In genomic region chr6:135026232-135026631, GRCm38 (mm10) we compare ENCODE assay signal across 9 mouse cellular contexts. TPM values are rescaled to one million over a fixed set of nuclear protein-coding genes. Genes with fewer than 3 reads are reported as not detected.
A peak's percentile ranks its signal among the peaks of the same experiment; 100 is the strongest.
DNase-seq lines count a peak whose midpoint lies in the region; ATAC-seq and TF ChIP-seq lines count a peak whose summit lies in the region.
"Had no signal": no experiment of that assay in that cellular context is flagged by ENCODE, and none has a peak within 500 bp of the region (broad histone marks: within the 10 kb centered on the region; RNA-seq: fewer than 3 reads in every experiment).

No protein-coding gene starts in this region.

- TF ChIP-seq CTCF in gastrocnemius, adult 2 months (IDR thresholded peaks at IDR 0.05), result peak; percentile 63
- TF ChIP-seq CTCF in liver, embryonic 14.5 days (IDR thresholded peaks at IDR 0.05; ENCODE audit: low read depth), result peak; percentile 56

- DNase-seq in gastrocnemius, adult 2 months, result no peak
- no peak for DNase-seq in gastrocnemius, postnatal 4 days (ENCODE audit: low spot score in 2 of 2)
- peak; percentile 26 to 31 for DNase-seq in B cell, adult 2 months
- DNase-seq in T-cell, adult 2 months (ENCODE audit: low spot score), result peak; percentile 33
- DNase-seq in liver, embryonic 14.5 days (ENCODE audit: low read depth in 3 of 3, low spot score in 3 of 3), result no peak
- no peak for DNase-seq in urinary bladder, postnatal 14 days (ENCODE audit: low spot score)

- H3K4me1 ChIP-seq in heart, embryonic 15.5 days (replicated peaks), result 0 out of 2 replicates have a peak, but pooled peaks cover 8% of the 10 kb centered on the region
- H3K4me1 ChIP-seq in liver, embryonic 14.5 days (replicated peaks; ENCODE audit: control insufficient read depth in 2 of 2, insufficient read depth in 2 of 2, low read length in 1 of 2), result no peaks in the 10 kb centered on the region

- WGBS in heart, embryonic 15.5 days, result 4% methylated on average over 3 of the region's 3 CpGs
- WGBS in liver, embryonic 14.5 days (ENCODE audit: insufficient replicate concordance), result 7% methylated on average over 3 of the region's 3 CpGs

- H3K36me3 ChIP-seq in heart, embryonic 15.5 days, result peaks cover 31% of the 10 kb centered on the region
- H3K36me3 ChIP-seq in liver, embryonic 14.5 days (replicated peaks; ENCODE audit: control insufficient read depth, insufficient read depth, low read depth), result peaks cover 23% of the 10 kb centered on the region

- H3K9me3 ChIP-seq in heart, embryonic 15.5 days (replicated peaks), result no peaks in the 10 kb centered on the region
- H3K9me3 ChIP-seq in liver, embryonic 14.5 days (ENCODE audit: control insufficient read depth, low read length), result no peaks in the 10 kb centered on the region
- H3K9me3 ChIP-seq: embryonic facial prominence, embryonic 15.5 days had no signal

- H3K27me3 ChIP-seq in heart, embryonic 15.5 days, result no peaks in the 10 kb centered on the region
- no peaks in the 10 kb centered on the region for H3K27me3 ChIP-seq in liver, embryonic 14.5 days (ENCODE audit: control insufficient read depth, insufficient read depth, low read length)
- H3K27me3 ChIP-seq: embryonic facial prominence, embryonic 15.5 days had no signal

- no peak overlapping the region for H3K9ac ChIP-seq in heart, embryonic 15.5 days
- H3K9ac ChIP-seq in liver, embryonic 14.5 days (replicated peaks), result no peak overlapping the region
- H3K9ac ChIP-seq: embryonic facial prominence, embryonic 15.5 days had no signal

- TF ChIP-seq EP300 in liver, embryonic 14.5 days (IDR thresholded peaks at IDR 0.05; ENCODE audit: low read depth), result no peak

- H3K27ac ChIP-seq in gastrocnemius, adult 2 months, result no peak overlapping the region
- H3K27ac ChIP-seq in heart, embryonic 15.5 days, result no peak overlapping the region
- no peak overlapping the region for H3K27ac ChIP-seq in liver, embryonic 14.5 days
- H3K27ac ChIP-seq: embryonic facial prominence, embryonic 15.5 days had no signal

- H3K4me3 ChIP-seq in gastrocnemius, adult 2 months, result no peak overlapping the region
- H3K4me3 ChIP-seq in heart, embryonic 15.5 days, result no peak overlapping the region
- no peak overlapping the region for H3K4me3 ChIP-seq in liver, embryonic 14.5 days (ENCODE audit: insufficient read depth in 1 of 2, low read depth in 2 of 2, low read length in 2 of 2)
- H3K4me3 ChIP-seq: embryonic facial prominence, embryonic 15.5 days had no signal

- intact Hi-C loops in gastrocnemius, adult 2 months (cut with DNase I), result loop anchor here (5.0 kb wide), 1 partner anchor 116 kb away; no protein-coding TSS in a partner anchor

- no peak overlapping the region for H3K4me2 ChIP-seq in heart, embryonic 15.5 days
- H3K4me2 ChIP-seq in liver, embryonic 14.5 days (ENCODE audit: low read depth), result no peak overlapping the region
- H3K4me2 ChIP-seq: embryonic facial prominence, embryonic 15.5 days had no signal

- 0 out of 2 replicates have a peak, but pooled peaks have one; percentile 39 for ATAC-seq in heart, embryonic 15.5 days (replicated peaks; ENCODE audit: insufficient number of reproducible peaks, insufficient read depth, low FRiP score, low read depth)
- ATAC-seq in liver, embryonic 14.5 days (ENCODE audit: insufficient read depth), result no peak
- ATAC-seq in neutrophil, adult 5-6 weeks (ENCODE audit: extremely low read depth, insufficient number of reproducible peaks, low FRiP score, poor library complexity, severe bottlenecking), result peak; percentile 57; the same call in 1 of the 2 replicates

RNA-seq across cellular contexts. Expression of gene Ddx47, which starts 14.8 kb away (rescaled TPM):
- 10 to 100 TPM; 26.9 TPM for total RNA-seq in gastrocnemius, adult 2 months (2021)
- 10 to 100 TPM; 42.1 to 53.6 TPM for total RNA-seq in gastrocnemius, postnatal 4 days (2021)
- 59.7 and 73.4 TPM in 2 replicates for polyA plus RNA-seq in heart, embryonic 15.5 days (2015; fragmentation: Nextera tagmentation; extraction: Ambion mirVana)
- polyA plus RNA-seq in liver, embryonic 14.5 days (2012; rRNA removed), result 29.7 and 45.5 TPM in 2 replicates
- 50.7 and 53.7 TPM in 2 replicates for polyA plus RNA-seq in liver, embryonic 14.5 days (2014; fragmentation: Nextera tagmentation; extraction: Ambion mirVana)
- 85.9 and 90.2 TPM in 2 replicates for total RNA-seq in neutrophil, adult 5-6 weeks (2017)

RNA-seq across cellular contexts. Expression of gene Gprc5a, which starts 39.2 kb away (rescaled TPM):
- 1 to 10 TPM in 1 of 2 experiments, under 1 TPM in 1; 0.18 to 1.2 TPM for total RNA-seq in gastrocnemius, adult 2 months (2021)
- 1 to 10 TPM; 1.3 to 1.5 TPM for total RNA-seq in gastrocnemius, postnatal 4 days (2021)
- polyA plus RNA-seq in heart, embryonic 15.5 days (2015; fragmentation: Nextera tagmentation; extraction: Ambion mirVana), result 4.8 and 9.1 TPM in 2 replicates
- 0.12 and 0.15 TPM in 2 replicates for polyA plus RNA-seq in liver, embryonic 14.5 days (2012; rRNA removed)
- 0.16 and 0.25 TPM in 2 replicates for polyA plus RNA-seq in liver, embryonic 14.5 days (2014; fragmentation: Nextera tagmentation; extraction: Ambion mirVana)
- 0.23 TPM in 1 of 2 replicates, not detected in the other for total RNA-seq in neutrophil, adult 5-6 weeks (2017)

RNA-seq across cellular contexts. Expression of gene Apold1, which starts 44.7 kb away (rescaled TPM):
- total RNA-seq in gastrocnemius, adult 2 months (2021), result 1 to 10 TPM; 1.0 to 5.0 TPM
- total RNA-seq in gastrocnemius, postnatal 4 days (2021), result 1 to 10 TPM; 7.0 to 7.6 TPM
- polyA plus RNA-seq in heart, embryonic 15.5 days (2015; fragmentation: Nextera tagmentation; extraction: Ambion mirVana), result 8.2 and 8.8 TPM in 2 replicates
- 0.78 and 0.95 TPM in 2 replicates for polyA plus RNA-seq in liver, embryonic 14.5 days (2012; rRNA removed)
- 1.6 and 2.2 TPM in 2 replicates for polyA plus RNA-seq in liver, embryonic 14.5 days (2014; fragmentation: Nextera tagmentation; extraction: Ambion mirVana)
- not detected in 2 replicates for total RNA-seq in neutrophil, adult 5-6 weeks (2017)

Comparison
In these comparisons a context has a peak if more than half of its experiments do, and no peak if none do; other contexts are left out.
1. DNase-seq: peak in B cell, adult 2 months (2 of 2) and T-cell, adult 2 months (single experiment); none in gastrocnemius, adult 2 months (single experiment), gastrocnemius, postnatal 4 days (0 of 2), liver, embryonic 14.5 days (0 of 3) and urinary bladder, postnatal 14 days (single experiment).